Mouse (Mus musculus) heart, embryonic 15.5 days (tissue): ENCODE data around the gene Lypd3. TPM values are rescaled to one million over a fixed set of nuclear protein-coding genes. Genes with fewer than 3 reads are reported as not detected.
"Not testable (repeated sequence)": the region's sequence is repeated elsewhere in the genome, so short reads cannot be mapped to it uniquely, and the experiment has no call there.

Experiments used
- ATAC-seq: fragments of 200-750 bp; cut with Nextera tagmentation; replicated peaks from 2 replicates; pipeline ENCODE4 v1.8.0; 2017; ENCODE audit warnings: low read depth, moderate TSS enrichment; ENCODE audit not compliant: insufficient number of reproducible peaks, insufficient read depth, low FRiP score
- H3K27ac ChIP-seq: fragments of 300-500 bp; sonication (generic); 2 replicates; pipeline ENCODE4 v1.5.1; 2015; ENCODE audit warnings: mild to moderate bottlenecking, inconsistent platforms
- H3K27me3 ChIP-seq: fragments of 300-500 bp; sonication (generic); 2 replicates; pipeline ENCODE4 v1.6.1; 2015; ENCODE audit warnings: inconsistent platforms
- H3K36me3 ChIP-seq: fragments of 300-500 bp; sonication (generic); 2 replicates; pipeline ENCODE4 v1.6.1; 2015; ENCODE audit warnings: mild to moderate bottlenecking, inconsistent platforms
- H3K4me1 ChIP-seq: fragments of 300-500 bp; sonication (generic); replicated peaks from 2 replicates; pipeline ENCODE4 v1.6.1; 2015; ENCODE audit warnings: inconsistent platforms
- H3K4me2 ChIP-seq: fragments of 300-500 bp; sonication (generic); 2 replicates; pipeline ENCODE4 v1.6.1; 2015; ENCODE audit warnings: inconsistent platforms, mild to moderate bottlenecking, moderate library complexity
- H3K4me3 ChIP-seq: fragments of 300-500 bp; sonication (generic); 2 replicates; pipeline ENCODE4 v1.5.1; 2015; ENCODE audit warnings: mild to moderate bottlenecking, inconsistent platforms
- H3K9ac ChIP-seq: fragments of 300-500 bp; sonication (generic); 2 replicates; pipeline ENCODE4 v1.6.1; 2015; ENCODE audit warnings: mild to moderate bottlenecking, inconsistent platforms
- H3K9me3 ChIP-seq: fragments of 300-500 bp; sonication (generic); replicated peaks from 2 replicates; pipeline ENCODE4 v1.6.1; 2016; ENCODE audit warnings: inconsistent platforms
- WGBS: fragments of 180-500 bp; shearing (Covaris S2); methylation state at CpG from one replicate; pipeline ENCODE4 v1.1.7; 2015; ENCODE audit warnings: mixed read lengths; 5-methylcytosine and 5-hydroxymethylcytosine counted together
- polyA plus RNA-seq: library from polyadenylated mRNA; unstranded; fragments of >200 nt; fragmentation: Nextera tagmentation; extraction: Ambion mirVana; gene quantifications from 2 replicates; pipeline ENCODE4 v1.2.1, GENCODE M21; 2015

Gene Lypd3
- polyA plus RNA-seq, 1 experiment from 2014 or later, result 0.10 TPM

DNA sequence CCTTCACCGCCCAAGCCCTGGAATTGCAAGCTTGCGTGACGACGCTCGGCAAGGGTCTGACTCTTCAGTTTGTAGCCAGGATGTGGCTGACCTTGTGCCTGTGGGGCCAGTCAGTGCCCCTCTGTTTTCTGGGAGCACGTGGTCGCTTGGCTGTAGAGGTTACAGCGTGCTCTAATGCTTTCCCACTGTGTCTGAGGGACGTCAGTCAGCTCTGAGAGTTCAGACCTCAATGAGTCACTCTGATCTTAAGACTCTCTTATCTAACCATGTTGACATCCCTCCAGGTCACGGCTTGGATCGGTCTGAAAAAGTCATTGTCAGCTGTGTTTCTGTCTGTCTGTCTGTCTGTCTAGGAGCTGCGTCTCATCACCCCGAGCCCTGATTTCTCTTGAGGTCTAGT lies 21.5 kb upstream of the Lypd3 start:
- H3K36me3 ChIP-seq, result no peaks in the 10 kb centered on the region
- H3K27me3 ChIP-seq, result peaks cover 45% of the 10 kb centered on the region
- no peak for ATAC-seq
- H3K9ac ChIP-seq, result no peak overlapping the region
- peaks cover 23% of the 10 kb centered on the region for H3K4me1 ChIP-seq
- no peaks in the 10 kb centered on the region for H3K9me3 ChIP-seq
- H3K4me3 ChIP-seq, result no peak overlapping the region
- WGBS, result 56% methylated on average over 13 of the region's 13 CpGs
- H3K4me2 ChIP-seq, result no peak overlapping the region
- H3K27ac ChIP-seq, result no peak overlapping the region

DNA sequence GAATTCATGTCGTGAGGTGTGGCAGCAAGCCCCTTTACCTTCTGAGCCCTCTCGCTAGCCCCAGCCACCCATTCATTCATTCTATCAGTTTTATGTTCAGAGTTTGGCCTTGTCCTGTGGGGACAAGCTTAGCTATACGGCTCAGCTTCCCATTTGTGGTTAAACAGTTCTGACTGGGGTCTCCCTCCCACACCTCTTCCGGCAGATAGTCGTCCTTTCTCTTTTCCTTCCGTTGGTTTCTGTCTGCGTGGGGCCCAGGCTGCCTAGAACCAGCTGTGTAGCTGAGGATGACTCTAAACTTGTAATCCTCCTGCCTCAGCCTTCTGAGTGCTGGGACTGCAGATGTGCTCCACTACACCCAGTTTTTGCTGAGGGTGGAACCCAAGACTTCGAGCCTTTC lies 18.6 kb upstream of the Lypd3 start:
- Histone ChIP-seq H3K36me3 (no peaks in the 10 kb centered on the region), H3K4me2 (no peak overlapping the region), H3K27me3 (peaks cover 17% of the 10 kb centered on the region), H3K4me1 (peaks cover 1% of the 10 kb centered on the region; the same call in 1 of the 2 replicates), H3K27ac (no peak overlapping the region), H3K9me3 (no peaks in the 10 kb centered on the region), H3K4me3 (no peak overlapping the region), H3K9ac (no peak overlapping the region)
- WGBS, result 71% methylated on average over 8 of the region's 8 CpGs
- no peak for ATAC-seq

DNA sequence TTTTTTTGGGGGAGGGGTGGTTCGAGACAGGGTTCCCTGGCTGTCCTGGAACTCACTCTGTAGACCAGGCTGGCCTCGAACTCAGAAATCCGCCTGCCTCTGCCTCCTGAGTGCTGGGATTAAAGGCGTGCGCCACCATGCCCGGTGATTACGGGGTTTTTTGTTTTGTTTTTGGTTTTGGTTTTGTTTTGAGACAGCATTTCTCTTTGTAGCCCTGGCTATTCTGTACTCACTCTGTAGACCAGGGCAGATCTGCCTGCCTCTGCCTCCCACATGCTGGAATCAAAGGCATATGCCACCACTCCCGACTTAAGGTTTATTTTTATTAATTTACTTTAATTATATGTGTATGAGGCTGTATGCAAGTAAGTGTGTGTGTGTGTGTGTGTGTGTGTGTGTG lies 18.0 kb upstream of the Lypd3 start:
- not testable (repeated sequence) for H3K9ac ChIP-seq, H3K4me1 ChIP-seq, H3K4me3 ChIP-seq, H3K9me3 ChIP-seq, H3K36me3 ChIP-seq, ATAC-seq, H3K4me2 ChIP-seq, H3K27ac ChIP-seq
- peaks cover 10% of the 10 kb centered on the region for H3K27me3 ChIP-seq
- WGBS, result 86% methylated on average over 8 of the region's 8 CpGs

DNA sequence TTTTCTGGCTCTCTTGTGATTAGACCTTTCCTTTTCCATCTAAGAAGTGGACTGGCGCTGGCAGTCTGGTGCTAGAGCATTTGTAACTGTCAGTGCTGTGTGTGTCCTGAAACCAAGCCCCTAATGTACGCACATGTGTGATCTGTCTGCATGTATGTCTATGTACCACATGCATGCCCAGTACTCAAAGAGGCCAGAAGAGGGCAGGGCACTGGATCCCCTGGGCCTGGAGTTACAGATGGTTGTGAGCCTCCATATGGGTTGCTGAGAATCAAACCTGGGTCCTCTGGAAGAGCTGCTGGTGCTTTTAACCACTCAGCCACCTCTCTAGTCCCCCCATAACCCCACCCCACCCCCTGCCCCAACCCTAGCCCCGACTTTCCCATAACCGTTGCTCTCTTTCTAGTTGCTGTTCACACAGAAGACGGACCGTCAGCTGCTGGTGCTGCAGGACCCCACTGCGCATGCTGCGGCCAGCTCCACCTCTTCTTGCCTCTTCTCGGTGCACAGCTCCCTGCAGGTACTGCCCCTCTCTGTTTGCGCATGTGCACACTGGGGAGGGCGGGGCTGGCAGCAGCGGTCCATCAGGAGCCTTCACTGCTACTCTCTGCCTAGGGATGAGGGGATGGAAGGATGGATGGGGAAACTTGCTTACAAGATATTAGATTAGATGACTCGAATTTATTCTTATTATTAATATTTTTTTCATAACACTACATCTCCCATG lies 16.5 kb upstream of the Lypd3 start:
- no peak for ATAC-seq
- H3K27me3 ChIP-seq, result peaks cover 7% of the 10 kb centered on the region; the same call in 1 of the 2 replicates
- H3K4me3 ChIP-seq, result no peak overlapping the region
- H3K27ac ChIP-seq, result no peak overlapping the region
- no peak overlapping the region for H3K9ac ChIP-seq
- WGBS, result 55% methylated on average over 13 of the region's 13 CpGs
- H3K4me2 ChIP-seq, result no peak overlapping the region
- H3K36me3 ChIP-seq, result no peaks in the 10 kb centered on the region
- H3K4me1 ChIP-seq, result no peaks in the 10 kb centered on the region
- no peaks in the 10 kb centered on the region for H3K9me3 ChIP-seq

DNA sequence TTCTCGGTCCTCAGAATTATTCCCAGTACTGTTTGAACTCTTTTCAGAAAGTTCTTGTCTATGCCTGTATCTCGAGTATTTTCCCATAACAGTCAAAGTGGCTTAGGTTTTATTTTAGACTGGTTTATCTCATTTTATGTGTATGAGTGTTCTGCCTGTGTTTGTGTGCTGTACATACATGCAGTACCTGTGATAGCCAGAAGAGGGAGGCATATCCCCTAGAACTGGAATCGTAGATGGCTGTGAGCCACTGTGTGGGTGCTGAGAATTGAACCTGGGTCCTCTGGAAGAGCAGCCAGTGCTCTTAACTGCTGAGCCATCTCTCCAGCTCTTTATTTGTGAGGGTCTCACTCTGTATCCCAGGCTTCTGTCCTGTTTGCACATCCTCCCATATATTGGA lies 15.2 kb upstream of the Lypd3 start:
- ATAC-seq, result no peak
- Histone ChIP-seq H3K9ac (no peak overlapping the region), H3K36me3 (no peaks in the 10 kb centered on the region), H3K4me3 (no peak overlapping the region), H3K4me1 (no peaks in the 10 kb centered on the region), H3K9me3 (no peaks in the 10 kb centered on the region), H3K4me2 (no peak overlapping the region), H3K27me3 (0 out of 2 replicates have a peak, but pooled peaks cover 5% of the 10 kb centered on the region), H3K27ac (no peak overlapping the region)
- 77% methylated on average over 3 of the region's 3 CpGs for WGBS

DNA sequence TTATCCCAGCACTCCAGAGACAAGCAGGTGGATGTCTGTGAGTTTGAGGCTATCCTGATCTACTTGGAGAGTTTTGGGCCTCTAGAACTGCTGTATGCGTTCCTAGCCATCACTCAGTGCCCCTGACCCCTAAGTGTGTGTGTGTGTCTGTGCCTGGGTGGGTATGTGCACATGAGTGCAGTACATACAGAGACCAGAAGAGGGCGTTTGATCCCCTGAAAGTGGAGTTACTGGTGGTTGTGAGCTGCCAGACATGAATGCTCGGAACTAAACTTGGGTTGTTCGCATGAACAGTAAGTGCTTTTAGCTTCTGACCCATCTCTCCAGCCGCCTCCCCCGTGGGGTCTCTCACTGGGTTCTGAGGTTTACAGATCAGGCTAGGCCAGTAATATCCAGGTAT lies 13.4 kb upstream of the Lypd3 start:
- H3K4me3 ChIP-seq, result no peak overlapping the region
- no peak overlapping the region for H3K4me2 ChIP-seq
- no peak for ATAC-seq
- no peaks in the 10 kb centered on the region for H3K36me3 ChIP-seq
- H3K9me3 ChIP-seq, result no peaks in the 10 kb centered on the region
- H3K9ac ChIP-seq, result no peak overlapping the region
- WGBS, result 76% methylated on average over 6 of the region's 6 CpGs
- no peaks in the 10 kb centered on the region for H3K4me1 ChIP-seq
- 0 out of 2 replicates have a peak, but pooled peaks cover 5% of the 10 kb centered on the region for H3K27me3 ChIP-seq
- H3K27ac ChIP-seq, result no peak overlapping the region

DNA sequence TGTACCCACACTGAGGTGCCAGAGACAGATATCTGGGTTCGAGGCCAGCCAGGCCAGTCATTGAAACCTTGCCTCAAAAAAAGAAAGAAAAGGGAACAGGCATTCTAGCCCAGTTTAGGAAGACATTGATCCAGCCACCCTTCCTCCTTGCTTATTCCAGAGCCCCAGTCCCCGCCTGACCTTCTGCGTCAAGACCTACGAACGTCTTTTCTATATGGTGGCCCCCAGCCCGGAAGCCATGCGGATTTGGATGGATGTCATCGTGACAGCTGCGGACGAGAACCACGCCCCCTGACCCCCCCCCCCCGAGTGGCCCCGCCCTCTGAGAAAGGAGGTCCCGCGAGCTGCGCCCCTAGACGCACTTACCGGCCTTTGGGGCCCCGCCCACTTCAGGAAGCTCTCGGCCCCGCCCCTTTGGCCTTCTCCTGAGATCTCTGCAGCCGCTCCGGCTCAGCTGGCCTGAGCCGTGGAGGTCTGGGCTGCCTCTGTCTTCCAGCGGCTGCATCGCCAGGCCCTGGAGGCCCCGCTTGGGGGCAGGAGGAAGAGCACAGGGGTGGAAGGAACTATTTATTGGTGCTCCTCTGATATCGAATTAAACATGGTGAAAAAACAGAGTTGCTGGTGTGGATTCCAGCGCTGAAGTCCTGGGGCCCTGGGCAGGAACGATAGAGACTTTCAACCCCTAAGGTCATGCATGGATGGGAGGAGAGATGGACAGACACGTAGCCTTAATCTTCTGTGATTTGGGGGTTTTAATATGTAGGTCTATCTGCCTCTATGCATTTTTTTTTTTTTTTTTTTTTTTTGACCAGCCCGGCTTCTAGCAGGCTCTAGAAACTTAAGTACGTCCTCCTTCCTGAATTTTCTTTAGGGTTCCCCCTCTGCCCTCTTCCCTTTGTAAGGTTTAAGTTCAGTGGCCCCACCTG lies 7.4 kb upstream of the Lypd3 start:
- Histone ChIP-seq H3K9ac (peak overlapping the region; percentile 49), H3K9me3 (no peaks in the 10 kb centered on the region), H3K4me1 (peaks cover 5% of the 10 kb centered on the region), H3K36me3 (no peaks in the 10 kb centered on the region), H3K4me2 (peak overlapping the region; percentile 69), H3K27me3 (no peaks in the 10 kb centered on the region), H3K4me3 (peak overlapping the region; percentile 40), H3K27ac (0 out of 2 replicates have a peak overlapping the region, but pooled peaks have one; percentile 33)
- ATAC-seq, result peak; percentile 87
- 8% methylated on average over 33 of the region's 33 CpGs for WGBS

DNA sequence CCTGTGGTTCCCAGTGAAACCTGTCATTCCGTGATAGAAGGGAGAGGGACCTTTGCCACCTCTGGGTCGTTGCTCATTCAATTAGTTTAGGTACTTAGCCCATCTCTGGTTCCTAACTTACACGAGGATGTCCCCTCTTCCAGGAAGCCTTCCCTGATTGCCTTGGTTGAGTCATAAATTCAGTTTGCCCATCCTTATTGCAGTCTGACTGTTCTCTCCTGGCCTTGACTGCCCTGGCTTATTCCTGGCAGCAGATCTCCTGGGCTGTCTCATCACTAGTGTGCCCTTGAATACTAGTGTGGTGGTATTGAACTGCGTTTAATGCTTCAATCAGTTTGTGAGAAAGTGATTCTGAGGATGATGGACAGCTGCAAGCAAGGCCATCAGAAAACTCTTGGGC lies 6.7 kb upstream of the Lypd3 start:
- Histone ChIP-seq H3K9me3 (no peaks in the 10 kb centered on the region), H3K27ac (no peak overlapping the region), H3K9ac (no peak overlapping the region), H3K4me3 (no peak overlapping the region), H3K4me1 (peaks cover 5% of the 10 kb centered on the region), H3K4me2 (no peak overlapping the region), H3K27me3 (peaks cover 4% of the 10 kb centered on the region; the same call in 1 of the 2 replicates), H3K36me3 (no peaks in the 10 kb centered on the region)
- WGBS, result 75% methylated on average over 4 of the region's 4 CpGs
- no peak for ATAC-seq

DNA sequence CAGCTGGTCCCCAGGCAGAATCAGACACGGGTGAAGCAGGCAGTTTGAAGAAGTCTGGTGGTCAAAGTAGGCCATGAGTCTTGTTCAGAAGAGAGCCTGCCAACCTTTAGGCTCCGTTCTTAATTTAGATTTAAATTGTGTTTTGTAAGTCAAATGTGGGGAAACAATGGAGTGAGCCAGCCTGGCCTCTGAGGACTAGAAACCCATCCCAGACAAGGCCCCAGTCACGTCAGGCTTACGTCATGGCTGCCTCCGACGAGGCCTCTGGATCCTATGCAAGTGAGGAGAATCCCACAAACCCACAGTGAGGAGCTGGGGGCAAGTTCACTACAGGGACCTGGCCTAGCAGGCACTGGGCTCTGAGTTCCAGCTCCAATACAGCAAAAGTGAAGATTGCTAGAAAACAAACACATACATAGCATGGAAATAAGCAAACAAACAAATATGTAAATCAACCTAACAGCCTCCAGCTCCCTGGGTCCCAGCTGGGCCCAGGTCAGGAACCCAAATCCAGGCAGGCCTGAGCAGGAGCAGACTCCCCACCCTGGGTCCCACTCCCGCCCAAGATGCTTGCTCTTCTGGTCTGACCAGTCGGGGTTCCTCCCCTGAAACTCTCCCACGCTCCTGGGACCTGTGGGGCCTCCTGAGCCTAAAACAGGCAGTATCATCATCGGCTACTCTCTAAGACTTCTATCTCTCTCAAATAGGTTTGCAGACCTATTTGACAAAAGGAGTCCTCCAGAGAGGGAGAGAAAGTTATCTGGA lies 6.1 kb upstream of the Lypd3 start:
- Histone ChIP-seq H3K27me3 (peaks cover 8% of the 10 kb centered on the region; the same call in 1 of the 2 replicates), H3K4me2 (no peak overlapping the region), H3K4me3 (no peak overlapping the region), H3K4me1 (peaks cover 5% of the 10 kb centered on the region), H3K36me3 (no peaks in the 10 kb centered on the region), H3K9me3 (no peaks in the 10 kb centered on the region), H3K9ac (no peak overlapping the region), H3K27ac (no peak overlapping the region)
- 80% methylated on average over 10 of the region's 10 CpGs for WGBS
- ATAC-seq, result no peak

DNA sequence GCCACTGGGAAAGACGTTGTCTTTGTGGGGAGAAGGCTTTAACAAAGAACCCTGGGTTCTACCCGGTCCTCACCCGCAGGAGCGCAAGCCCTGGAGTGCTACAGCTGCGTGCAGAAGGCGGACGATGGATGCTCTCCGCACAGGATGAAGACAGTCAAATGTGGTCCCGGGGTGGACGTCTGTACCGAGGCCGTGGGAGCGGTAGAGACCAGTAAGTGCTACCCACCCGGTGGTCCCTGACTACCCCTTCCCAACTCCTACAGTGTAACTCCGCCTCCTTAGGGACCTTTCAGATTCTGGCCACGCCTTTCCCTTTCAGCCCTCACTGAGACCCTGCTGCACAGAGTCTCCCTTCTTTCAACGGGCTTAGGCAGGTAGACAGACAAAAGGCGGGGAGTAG lies 696 bp downstream of the Lypd3 start:
- Histone ChIP-seq H3K27me3 (peaks cover 73% of the 10 kb centered on the region), H3K4me1 (peaks cover 11% of the 10 kb centered on the region), H3K9ac (no peak overlapping the region), H3K36me3 (no peaks in the 10 kb centered on the region), H3K4me2 (no peak overlapping the region), H3K9me3 (no peaks in the 10 kb centered on the region), H3K4me3 (no peak overlapping the region; the same call in 1 of the 2 replicates), H3K27ac (no peak overlapping the region)
- 3% methylated on average over 18 of the region's 18 CpGs for WGBS
- ATAC-seq, result no peak
